Mouse (Mus musculus): ENCODE measurements around the gene Wdr46. TPM values are rescaled to one million over a fixed set of nuclear protein-coding genes. Genes with fewer than 3 reads are reported as not detected.
"Not testable (repeated sequence)": the region's sequence is repeated elsewhere in the genome, so short reads cannot be mapped to it uniquely, and the experiment has no call there.

The Wdr46 gene
- polyA plus RNA-seq, 1 experiment from 2014 or later = 25.2 TPM

DNA sequence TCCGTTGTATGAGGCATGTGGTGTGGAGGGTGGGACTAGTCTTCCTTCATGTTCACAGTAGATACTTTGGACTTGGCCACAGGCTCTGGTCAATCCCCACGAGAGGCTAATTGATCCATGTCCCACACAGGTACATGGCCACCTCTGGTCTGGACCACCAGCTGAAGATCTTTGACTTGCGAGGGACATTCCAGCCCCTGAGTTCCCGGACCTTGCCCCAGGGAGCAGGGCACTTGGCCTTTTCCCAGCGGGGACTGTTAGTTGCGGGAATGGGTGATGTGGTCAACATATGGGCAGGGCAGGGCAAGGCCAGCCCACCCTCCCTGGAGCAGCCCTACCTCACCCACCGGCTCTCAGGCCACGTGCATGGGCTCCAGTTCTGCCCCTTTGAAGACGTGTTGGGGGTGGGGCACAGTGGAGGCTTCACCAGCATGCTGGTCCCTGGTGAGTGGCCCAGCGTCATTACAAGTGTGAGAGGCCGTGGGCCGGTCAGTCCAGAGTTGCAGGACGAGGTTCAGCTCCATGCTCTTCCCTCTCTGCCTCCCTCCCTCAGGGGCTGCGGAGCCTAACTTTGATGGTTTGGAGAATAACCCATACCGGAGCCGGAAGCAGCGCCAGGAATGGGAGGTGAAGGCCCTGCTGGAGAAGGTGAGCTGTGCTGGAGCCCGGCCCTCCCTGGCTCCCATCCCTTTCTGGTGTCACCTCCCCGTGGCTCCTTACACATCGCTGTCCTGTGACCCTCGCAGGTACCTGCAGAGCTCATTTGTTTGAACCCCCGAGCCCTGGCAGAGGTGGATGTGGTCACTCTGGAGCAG is 7.8 kb downstream of the Wdr46 start:
- DNase-seq (ENCODE audit: low spot score) = no peak
- no peak overlapping the region for H3K27ac ChIP-seq (replicated peaks; ENCODE audit: low read depth, low read length)
- peaks cover 5% of the 10 kb centered on the region for H3K36me3 ChIP-seq (replicated peaks; ENCODE audit: control insufficient read depth, insufficient read depth, low read depth, low read length)
- H3K4me3 ChIP-seq (ENCODE audit: low read depth, low read length) = no peak overlapping the region
- no peaks in the 10 kb centered on the region for H3K27me3 ChIP-seq (ENCODE audit: control insufficient read depth, insufficient read depth, low read length)
- H3K9ac ChIP-seq (replicated peaks; ENCODE audit: low read length) = no peak overlapping the region
- H3K4me2 ChIP-seq (ENCODE audit: low read depth, low read length) = no peak overlapping the region
- WGBS = 86% methylated on average over 21 of the region's 22 CpGs
- H3K9me3 ChIP-seq (replicated peaks; ENCODE audit: control insufficient read depth, low read length) = no peaks in the 10 kb centered on the region
- ATAC-seq (replicated peaks; ENCODE audit: insufficient number of reproducible peaks, low FRiP score, low TSS enrichment, low read depth) = no peak
- peaks cover 7% of the 10 kb centered on the region for H3K4me1 ChIP-seq (ENCODE audit: control insufficient read depth, insufficient read depth, low read length)

DNA sequence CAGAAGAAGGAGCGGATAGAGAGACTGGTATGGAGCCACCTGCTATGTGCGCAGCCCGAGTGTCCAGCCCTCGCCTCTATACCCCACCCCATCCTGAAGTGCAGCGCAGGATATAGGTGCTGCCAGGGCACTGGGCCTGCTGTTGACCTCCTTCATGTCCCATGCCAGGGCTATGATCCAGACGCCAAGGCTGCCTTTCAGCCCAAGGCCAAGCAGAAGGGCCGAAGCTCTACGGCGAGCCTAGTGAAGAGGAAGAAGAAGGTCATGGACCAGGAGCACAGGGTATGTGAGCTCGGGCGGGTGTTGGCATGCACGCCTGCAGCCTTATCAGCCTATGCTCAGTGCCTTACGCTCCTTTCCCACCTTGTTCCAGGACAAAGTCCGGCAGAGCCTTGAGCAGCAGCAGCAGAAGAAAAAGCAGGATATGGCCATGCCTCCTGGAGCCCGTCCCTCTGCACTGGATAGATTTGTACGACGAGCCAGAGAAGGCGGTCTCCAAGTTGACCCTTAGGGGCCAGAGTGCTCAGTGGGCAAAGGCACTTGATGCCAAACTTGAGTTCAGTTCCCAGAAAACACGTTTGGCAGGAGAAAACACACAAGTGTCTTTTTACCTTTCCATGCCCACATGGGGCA is 8.6 kb downstream of the Wdr46 start:
- ATAC-seq (replicated peaks; ENCODE audit: insufficient number of reproducible peaks, low FRiP score, low TSS enrichment, low read depth) = no peak
- Histone ChIP-seq H3K27me3 (ENCODE audit: control insufficient read depth, insufficient read depth, low read length) (no peaks in the 10 kb centered on the region), H3K4me2 (ENCODE audit: low read depth, low read length) (no peak overlapping the region), H3K4me3 (ENCODE audit: low read depth, low read length) (no peak overlapping the region), H3K4me1 (ENCODE audit: control insufficient read depth, insufficient read depth, low read length) (peaks cover 9% of the 10 kb centered on the region), H3K9ac (replicated peaks; ENCODE audit: low read length) (no peak overlapping the region), H3K36me3 (replicated peaks; ENCODE audit: control insufficient read depth, insufficient read depth, low read depth, low read length) (peaks cover 5% of the 10 kb centered on the region), H3K27ac (replicated peaks; ENCODE audit: low read depth, low read length) (no peak overlapping the region), H3K9me3 (replicated peaks; ENCODE audit: control insufficient read depth, low read length) (no peaks in the 10 kb centered on the region)
- no peak for DNase-seq (ENCODE audit: low spot score)
- 88% methylated on average over 19 of the region's 19 CpGs for WGBS

DNA sequence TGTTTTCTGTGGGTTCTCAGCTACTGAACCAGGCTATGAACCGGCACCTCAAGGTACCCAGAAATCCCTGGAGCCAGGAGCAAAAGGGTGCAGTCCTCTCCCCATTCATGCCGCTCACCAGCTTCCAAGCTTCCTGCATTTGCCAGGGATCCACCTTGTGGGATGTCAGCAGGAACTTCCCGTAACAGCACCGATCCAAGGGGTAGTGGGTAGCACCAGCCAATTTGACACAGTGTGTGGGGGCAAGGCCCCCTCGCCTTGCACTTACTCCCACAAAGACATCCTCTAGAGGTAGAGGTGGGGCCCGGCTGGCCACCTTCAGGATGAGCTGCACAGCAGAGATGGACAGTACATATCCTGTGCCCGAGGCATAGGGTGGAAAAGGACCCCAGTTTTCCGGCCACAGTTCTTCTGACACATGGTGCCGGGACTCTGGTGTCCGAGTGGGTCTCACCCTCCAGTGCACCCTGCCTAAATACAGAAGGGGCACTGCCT is 9.7 kb downstream of the Wdr46 start:
- Histone ChIP-seq H3K9ac (replicated peaks; ENCODE audit: low read length) (no peak overlapping the region), H3K27ac (replicated peaks; ENCODE audit: low read depth, low read length) (peak overlapping the region; percentile 85; the same call in 1 of the 2 replicates), H3K36me3 (replicated peaks; ENCODE audit: control insufficient read depth, insufficient read depth, low read depth, low read length) (peaks cover 3% of the 10 kb centered on the region), H3K4me3 (ENCODE audit: low read depth, low read length) (peak overlapping the region; percentile 34; the same call in 1 of the 2 replicates), H3K4me2 (ENCODE audit: low read depth, low read length) (peak overlapping the region; percentile 82), H3K27me3 (ENCODE audit: control insufficient read depth, insufficient read depth, low read length) (no peaks in the 10 kb centered on the region), H3K9me3 (replicated peaks; ENCODE audit: control insufficient read depth, low read length) (no peaks in the 10 kb centered on the region), H3K4me1 (ENCODE audit: control insufficient read depth, insufficient read depth, low read length) (peaks cover 16% of the 10 kb centered on the region)
- no peak for ATAC-seq (replicated peaks; ENCODE audit: insufficient number of reproducible peaks, low FRiP score, low TSS enrichment, low read depth)
- WGBS = 69% methylated on average over 10 of the region's 10 CpGs
- DNase-seq (ENCODE audit: low spot score) = no peak

DNA sequence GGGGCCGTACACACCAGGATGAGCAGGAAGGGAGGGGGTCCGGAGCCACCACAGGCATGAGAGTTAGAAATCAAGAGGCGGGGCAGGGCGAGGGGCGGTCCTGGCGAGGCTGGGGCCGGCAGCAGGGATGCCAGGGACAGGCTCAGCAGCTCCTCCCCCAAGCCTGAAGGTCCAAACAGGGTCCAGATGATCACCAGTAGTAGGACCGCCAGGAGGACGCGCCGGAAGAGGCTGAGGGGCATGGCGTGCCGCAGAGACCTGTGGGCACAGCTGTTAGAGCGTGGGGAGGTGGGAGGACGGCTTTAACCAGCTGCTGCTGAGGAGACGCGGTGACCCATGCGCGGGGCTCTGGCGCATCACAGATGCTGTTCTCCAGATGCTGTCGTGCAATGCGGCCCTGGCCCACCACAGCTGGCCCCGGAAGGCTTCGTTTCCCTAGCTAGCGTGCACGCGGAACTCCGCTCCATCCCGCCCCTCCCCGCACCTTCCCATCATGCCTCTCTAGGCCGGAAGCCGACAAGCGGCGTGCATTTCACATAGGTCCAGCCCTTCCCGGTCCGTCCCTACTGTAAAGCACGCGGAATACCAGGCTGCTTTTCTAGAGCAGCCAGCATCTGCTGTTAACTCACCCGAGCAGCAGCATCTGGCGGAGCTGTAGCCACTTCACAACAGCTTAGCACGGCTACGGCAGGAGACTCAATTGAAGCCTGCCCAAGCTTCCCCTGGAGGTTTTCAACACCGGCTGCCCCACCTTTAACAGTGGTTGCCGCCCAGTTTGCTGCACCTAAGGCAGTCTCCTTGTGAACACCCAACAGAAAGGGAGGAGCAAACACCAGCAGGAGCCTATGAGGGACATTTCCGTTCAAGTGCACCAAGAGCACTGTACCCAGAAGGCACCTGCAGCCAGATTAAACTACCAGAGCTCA is 10.8 kb downstream of the Wdr46 start, which contains the start of gene B3galt4:
Gene B3galt4 (minus strand): TSS at position 468 of the 926 bp plus-strand sequence.
- Histone ChIP-seq H3K9ac (replicated peaks; ENCODE audit: low read length) (peak within 1 kb of the TSS; percentile 70), H3K4me1 (ENCODE audit: control insufficient read depth, insufficient read depth, low read length) (peaks cover 16% of the 10 kb centered on the region), H3K4me2 (ENCODE audit: low read depth, low read length) (peak within 1 kb of the TSS; percentile 82), H3K27ac (replicated peaks; ENCODE audit: low read depth, low read length) (peak within 1 kb of the TSS; percentile 85), H3K9me3 (replicated peaks; ENCODE audit: control insufficient read depth, low read length) (no peaks in the 10 kb centered on the region), H3K27me3 (ENCODE audit: control insufficient read depth, insufficient read depth, low read length) (no peaks in the 10 kb centered on the region), H3K36me3 (replicated peaks; ENCODE audit: control insufficient read depth, insufficient read depth, low read depth, low read length) (peaks cover 3% of the 10 kb centered on the region), H3K4me3 (ENCODE audit: low read depth, low read length) (peak within 1 kb of the TSS; percentile 34)
- peak; percentile 90 for DNase-seq (ENCODE audit: low spot score)
- WGBS = 1% methylated on average over 45 of the region's 45 CpGs
- peak; percentile 61 for ATAC-seq (replicated peaks; ENCODE audit: insufficient number of reproducible peaks, low FRiP score, low TSS enrichment, low read depth)

DNA sequence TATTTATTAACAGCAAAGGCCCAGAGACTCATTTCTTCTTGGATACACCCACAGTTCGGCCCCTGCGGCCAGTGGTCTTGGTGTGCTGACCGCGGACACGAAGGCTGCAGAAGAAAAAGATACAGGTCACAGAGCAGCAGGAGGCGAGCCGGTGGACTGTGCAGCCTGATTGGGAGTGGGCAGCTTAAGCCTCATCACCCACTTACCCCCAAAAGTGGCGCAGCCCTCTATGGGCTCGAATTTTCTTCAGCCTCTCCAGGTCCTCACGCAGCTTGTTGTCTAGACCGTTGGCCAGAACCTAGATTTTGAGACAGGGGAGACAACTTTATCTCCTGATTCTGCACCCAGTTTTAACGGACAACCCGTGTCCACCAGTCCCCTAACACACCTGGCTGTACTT is 11.6 kb downstream of the Wdr46 start:
- H3K27ac ChIP-seq (replicated peaks; ENCODE audit: low read depth, low read length); H3K27me3 ChIP-seq (ENCODE audit: control insufficient read depth, insufficient read depth, low read length); H3K9ac ChIP-seq (replicated peaks; ENCODE audit: low read length); ATAC-seq (replicated peaks; ENCODE audit: insufficient number of reproducible peaks, low FRiP score, low TSS enrichment, low read depth); H3K9me3 ChIP-seq (replicated peaks; ENCODE audit: control insufficient read depth, low read length); H3K36me3 ChIP-seq (replicated peaks; ENCODE audit: control insufficient read depth, insufficient read depth, low read depth, low read length); H3K4me3 ChIP-seq (ENCODE audit: low read depth, low read length); DNase-seq (ENCODE audit: low spot score): not testable (repeated sequence)
- Histone ChIP-seq H3K4me2 (ENCODE audit: low read depth, low read length) (peak overlapping the region; percentile 82), H3K4me1 (ENCODE audit: control insufficient read depth, insufficient read depth, low read length) (peaks cover 16% of the 10 kb centered on the region)
- WGBS = 82% methylated on average over 13 of the region's 13 CpGs

DNA sequence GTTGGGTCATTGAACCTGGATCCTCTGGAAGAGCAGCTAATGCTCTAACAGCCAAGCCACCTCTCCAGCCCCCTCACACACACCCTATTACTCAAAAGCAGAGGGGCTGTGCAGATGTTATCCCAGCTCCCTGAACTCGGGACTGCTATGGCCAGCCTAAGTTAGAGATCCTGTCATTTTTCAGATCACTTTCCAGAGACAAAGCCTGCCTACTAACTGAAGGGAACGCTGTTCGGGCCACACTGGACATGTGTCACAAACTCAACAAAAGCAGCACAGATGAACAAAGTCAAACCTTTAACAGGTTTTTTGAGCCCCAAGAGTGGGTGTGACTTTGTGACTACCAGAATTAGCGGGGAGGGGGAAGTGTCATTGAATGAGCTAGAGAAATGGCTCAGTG is 12.4 kb downstream of the Wdr46 start:
- Histone ChIP-seq H3K4me2 (ENCODE audit: low read depth, low read length) (no peak overlapping the region), H3K4me1 (ENCODE audit: control insufficient read depth, insufficient read depth, low read length) (peaks cover 16% of the 10 kb centered on the region), H3K27me3 (ENCODE audit: control insufficient read depth, insufficient read depth, low read length) (no peaks in the 10 kb centered on the region), H3K9ac (replicated peaks; ENCODE audit: low read length) (peak overlapping the region; percentile 30; the same call in 1 of the 2 replicates), H3K4me3 (ENCODE audit: low read depth, low read length) (no peak overlapping the region; the same call in 1 of the 2 replicates), H3K27ac (replicated peaks; ENCODE audit: low read depth, low read length) (no peak overlapping the region), H3K9me3 (replicated peaks; ENCODE audit: control insufficient read depth, low read length) (no peaks in the 10 kb centered on the region), H3K36me3 (replicated peaks; ENCODE audit: control insufficient read depth, insufficient read depth, low read depth, low read length) (peaks cover 3% of the 10 kb centered on the region)
- ATAC-seq (replicated peaks; ENCODE audit: insufficient number of reproducible peaks, low FRiP score, low TSS enrichment, low read depth) (no peak), DNase-seq (ENCODE audit: low spot score) (no peak)
- 89% methylated on average over 4 of the region's 4 CpGs for WGBS

DNA sequence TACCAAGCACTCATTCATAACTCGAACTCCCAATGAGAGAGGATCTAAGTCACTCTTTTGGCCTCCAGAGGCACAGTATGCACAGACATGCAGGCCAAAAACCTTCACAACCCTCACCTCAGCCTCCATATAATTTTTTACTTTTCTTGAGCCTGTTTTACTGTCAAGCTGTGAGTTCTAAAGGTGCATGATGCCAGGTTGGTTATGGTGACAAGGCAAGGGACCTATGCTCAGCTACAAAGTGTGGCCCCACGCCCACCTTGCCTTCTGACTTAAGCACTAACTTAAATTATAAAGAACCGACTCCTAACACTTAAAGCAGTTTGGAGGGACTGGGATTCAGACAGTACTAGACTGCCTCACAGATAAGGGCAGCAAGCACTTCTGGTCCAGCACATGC is 12.8 kb downstream of the Wdr46 start:
- H3K9me3 ChIP-seq (replicated peaks; ENCODE audit: control insufficient read depth, low read length) = no peaks in the 10 kb centered on the region
- H3K4me1 ChIP-seq (ENCODE audit: control insufficient read depth, insufficient read depth, low read length) = peaks cover 16% of the 10 kb centered on the region
- H3K9ac ChIP-seq (replicated peaks; ENCODE audit: low read length) = no peak overlapping the region
- no peaks in the 10 kb centered on the region for H3K27me3 ChIP-seq (ENCODE audit: control insufficient read depth, insufficient read depth, low read length)
- H3K36me3 ChIP-seq (replicated peaks; ENCODE audit: control insufficient read depth, insufficient read depth, low read depth, low read length) = peaks cover 3% of the 10 kb centered on the region
- no peak for DNase-seq (ENCODE audit: low spot score)
- no peak overlapping the region for H3K27ac ChIP-seq (replicated peaks; ENCODE audit: low read depth, low read length)
- H3K4me3 ChIP-seq (ENCODE audit: low read depth, low read length) = no peak overlapping the region
- 88% methylated on average over 3 of the region's 3 CpGs for WGBS
- H3K4me2 ChIP-seq (ENCODE audit: low read depth, low read length) = no peak overlapping the region
- no peak for ATAC-seq (replicated peaks; ENCODE audit: insufficient number of reproducible peaks, low FRiP score, low TSS enrichment, low read depth)

Measured in embryonic facial prominence, embryonic 11.5 days (tissue).